Mouse (Mus musculus) kidney, embryonic 16.5 days (tissue): ENCODE data around the gene Agbl4. TPM values are rescaled to one million over a fixed set of nuclear protein-coding genes. Genes with fewer than 3 reads are reported as not detected.
"Not testable (repeated sequence)": the region's sequence is repeated elsewhere in the genome, so short reads cannot be mapped to it uniquely, and the experiment has no call there.

Experiments
- ATAC-seq: fragments of 200-750 bp; cut with Nextera tagmentation; 2 replicates; pipeline ENCODE4 v1.8.0; 2017; ENCODE audit warnings: moderate TSS enrichment; ENCODE audit not compliant: low FRiP score, low TSS enrichment
- H3K27ac ChIP-seq: fragments of 300-500 bp; sonication (generic); 2 replicates; pipeline ENCODE4 v1.5.1; 2014; ENCODE audit warnings: low read length
- H3K27me3 ChIP-seq: fragments of 300-500 bp; sonication (generic); 2 replicates; pipeline ENCODE4 v1.6.1; 2014; ENCODE audit warnings: low read length, control low read depth, mixed read lengths; ENCODE audit not compliant: insufficient read depth
- H3K36me3 ChIP-seq: fragments of 300-500 bp; sonication (generic); 2 replicates; pipeline ENCODE4 v1.6.1; 2014; ENCODE audit warnings: low read length, control low read depth, mixed read lengths; ENCODE audit not compliant: insufficient read depth
- H3K4me1 ChIP-seq: fragments of 300-500 bp; sonication (generic); 2 replicates; pipeline ENCODE4 v1.6.1; 2014; ENCODE audit warnings: low read length, control low read depth, mixed read lengths; ENCODE audit not compliant: insufficient read depth
- H3K4me2 ChIP-seq: fragments of 300-500 bp; sonication (generic); replicated peaks from 2 replicates; pipeline ENCODE4 v1.6.1; 2014; ENCODE audit warnings: low read depth, low read length
- H3K4me3 ChIP-seq: fragments of 300-500 bp; sonication (generic); 2 replicates; pipeline ENCODE4 v1.5.1; 2014; ENCODE audit warnings: mild to moderate bottlenecking, low read length
- H3K9ac ChIP-seq: fragments of 300-500 bp; sonication (generic); replicated peaks from 2 replicates; pipeline ENCODE4 v1.6.1; 2014; ENCODE audit warnings: low read length
- H3K9me3 ChIP-seq: fragments of 300-500 bp; sonication (generic); 2 replicates; pipeline ENCODE4 v1.6.1; 2016; ENCODE audit warnings: low read length, control low read depth
- WGBS: fragments of 180-500 bp; shearing (Covaris S2); extraction: QIAGEN DNeasy Blood & Tissue Kit; methylation state at CpG from one replicate; pipeline ENCODE4 v1.1.7; 2014; 5-methylcytosine and 5-hydroxymethylcytosine counted together
- polyA plus RNA-seq: library from polyadenylated mRNA; unstranded; fragments of >200 nt; fragmentation: Nextera tagmentation; extraction: Ambion mirVana; gene quantifications from 2 replicates; pipeline ENCODE4 v1.2.1, GENCODE M21; 2015

The Agbl4 gene
- polyA plus RNA-seq, 1 experiment from 2014 or later = 0.25 TPM

DNA sequence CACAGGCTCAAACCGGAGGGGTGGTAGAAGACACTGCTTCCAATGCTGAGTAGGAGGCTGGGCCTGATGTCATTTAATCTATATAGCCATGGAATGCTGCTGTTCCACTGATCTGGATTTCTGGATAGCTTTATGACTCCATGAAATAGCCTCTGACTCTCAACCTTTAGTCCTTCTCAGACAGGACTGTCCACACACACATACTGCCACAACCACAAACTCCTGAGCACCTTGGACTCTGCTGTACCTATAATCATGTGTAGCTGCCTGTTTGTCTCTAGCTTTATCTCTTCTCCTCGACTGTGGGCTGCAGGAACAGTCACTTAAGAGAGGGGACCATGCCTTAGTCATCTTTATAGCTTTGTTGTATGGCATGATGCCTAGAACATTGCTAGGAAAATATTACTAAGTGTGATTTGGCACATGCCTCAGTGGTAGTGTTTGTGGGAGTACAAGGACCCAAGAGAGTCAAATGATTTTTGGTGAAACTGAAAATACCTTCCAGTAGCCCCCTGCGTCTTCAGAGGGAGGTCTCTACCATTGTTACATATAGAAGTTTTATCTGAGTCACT lies 817.8 kb downstream of the Agbl4 start:
- ATAC-seq = no peak
- Histone ChIP-seq H3K27ac (no peak overlapping the region), H3K9ac (no peak overlapping the region), H3K4me2 (no peak overlapping the region), H3K27me3 (no peaks in the 10 kb centered on the region), H3K36me3 (no peaks in the 10 kb centered on the region), H3K9me3 (no peaks in the 10 kb centered on the region), H3K4me3 (no peak overlapping the region), H3K4me1 (no peaks in the 10 kb centered on the region)
- 68% methylated on average over 3 of the region's 3 CpGs for WGBS

- H3K4me1 ChIP-seq, H3K9ac ChIP-seq, H3K27me3 ChIP-seq, H3K36me3 ChIP-seq, H3K4me3 ChIP-seq, H3K27ac ChIP-seq, ATAC-seq, H3K4me2 ChIP-seq, H3K9me3 ChIP-seq: not testable (repeated sequence)
- WGBS = 50% methylated on average over 1 of the region's 1 CpGs
Observed at GRCm38 (mm10) chr4:111219030-111219429, 821.6 kb downstream of the Agbl4 start.

DNA sequence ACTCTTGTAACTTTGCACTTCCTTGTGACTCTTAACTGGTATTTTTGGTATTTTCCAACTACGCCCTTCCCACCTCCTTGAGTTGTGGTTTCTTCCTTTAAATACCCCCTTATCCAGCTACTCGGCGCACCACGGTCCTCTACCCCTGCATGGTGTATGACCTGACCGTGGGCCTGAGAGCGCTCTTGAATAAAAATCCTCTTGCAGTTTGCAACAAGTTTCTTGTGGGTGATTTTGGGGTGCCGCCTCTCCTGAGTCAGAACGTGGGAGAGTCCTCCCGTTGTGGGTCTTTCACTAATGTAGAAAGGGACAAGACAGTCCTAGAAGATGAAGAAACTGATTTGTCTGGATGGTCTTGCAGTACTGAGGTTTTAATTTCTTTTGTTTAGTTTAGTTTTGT lies 822.1 kb downstream of the Agbl4 start:
- not testable (repeated sequence) for H3K4me2 ChIP-seq, ATAC-seq, H3K36me3 ChIP-seq, H3K27ac ChIP-seq, H3K4me1 ChIP-seq, H3K9ac ChIP-seq, H3K9me3 ChIP-seq, H3K4me3 ChIP-seq, H3K27me3 ChIP-seq
- WGBS = 89% methylated on average over 9 of the region's 9 CpGs

DNA sequence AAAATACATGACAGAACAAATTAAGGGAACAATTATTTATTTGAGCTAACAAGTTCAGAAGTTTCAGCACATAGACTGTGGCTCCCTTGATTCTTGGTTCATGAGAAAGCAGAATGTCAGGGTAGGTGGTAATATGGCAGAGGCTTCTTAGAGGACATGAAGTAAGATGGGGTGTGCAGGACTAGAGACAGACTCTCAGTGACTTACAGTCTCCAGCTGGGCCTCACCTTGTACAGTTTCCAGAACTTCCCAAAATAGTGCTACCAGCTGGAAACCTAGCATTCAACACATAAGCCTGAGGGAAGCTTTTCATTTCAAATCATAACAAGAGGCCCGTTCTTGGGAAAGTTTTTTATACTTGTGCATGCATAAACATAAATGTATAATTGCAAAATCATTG lies 836.4 kb downstream of the Agbl4 start:
- 72% methylated on average over 1 of the region's 1 CpGs for WGBS
- no peak overlapping the region for H3K4me3 ChIP-seq
- H3K9me3 ChIP-seq = no peaks in the 10 kb centered on the region
- ATAC-seq = no peak
- H3K4me2 ChIP-seq = no peak overlapping the region
- no peaks in the 10 kb centered on the region for H3K36me3 ChIP-seq
- H3K9ac ChIP-seq = no peak overlapping the region
- no peak overlapping the region for H3K27ac ChIP-seq
- no peaks in the 10 kb centered on the region for H3K4me1 ChIP-seq
- H3K27me3 ChIP-seq = no peaks in the 10 kb centered on the region

- ATAC-seq = no peak
- Histone ChIP-seq H3K36me3 (no peaks in the 10 kb centered on the region), H3K27me3 (no peaks in the 10 kb centered on the region), H3K27ac (no peak overlapping the region), H3K9ac (no peak overlapping the region), H3K4me3 (no peak overlapping the region), H3K4me2 (no peak overlapping the region), H3K4me1 (no peaks in the 10 kb centered on the region), H3K9me3 (no peaks in the 10 kb centered on the region)
- 86% methylated on average over 5 of the region's 5 CpGs for whole genome bisulfite sequencing
Observed at GRCm38 (mm10) chr4:111251917-111252316, 854.5 kb downstream of the Agbl4 start.

DNA sequence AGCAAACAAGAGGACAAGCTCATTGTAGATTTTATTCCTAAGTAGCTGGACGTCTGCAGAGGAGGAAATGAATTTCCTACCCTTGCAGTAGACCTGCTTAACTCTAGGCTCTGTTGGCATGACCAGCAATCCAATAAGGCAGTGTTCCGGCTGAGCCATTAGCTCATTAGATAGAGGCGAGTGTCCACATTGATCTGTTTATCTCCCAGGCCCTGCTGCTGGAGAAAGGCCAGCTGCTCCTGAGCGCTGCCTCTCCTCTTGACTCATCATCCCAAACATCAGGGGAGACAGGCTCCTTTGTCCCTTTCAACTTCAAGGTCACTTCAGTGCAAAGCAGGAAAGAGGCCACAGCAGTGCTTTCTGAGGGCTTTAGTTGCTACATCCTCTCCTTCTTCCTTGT lies 858.0 kb downstream of the Agbl4 start:
- Histone ChIP-seq H3K4me3 (no peak overlapping the region), H3K4me1 (no peaks in the 10 kb centered on the region), H3K9ac (no peak overlapping the region), H3K36me3 (no peaks in the 10 kb centered on the region), H3K9me3 (no peaks in the 10 kb centered on the region), H3K27me3 (no peaks in the 10 kb centered on the region), H3K27ac (no peak overlapping the region), H3K4me2 (no peak overlapping the region)
- 52% methylated on average over 4 of the region's 4 CpGs for WGBS
- ATAC-seq = no peak

GRCm38 (mm10) chr4:111256931-111257330 lies 859.5 kb downstream of the Agbl4 start:
- Histone ChIP-seq H3K4me3 (no peak overlapping the region), H3K9ac (no peak overlapping the region), H3K9me3 (no peaks in the 10 kb centered on the region), H3K36me3 (no peaks in the 10 kb centered on the region), H3K27me3 (no peaks in the 10 kb centered on the region), H3K4me2 (no peak overlapping the region), H3K4me1 (no peaks in the 10 kb centered on the region), H3K27ac (no peak overlapping the region)
- ATAC-seq = no peak

GRCm38 (mm10) chr4:111280936-111281335 lies 883.5 kb downstream of the Agbl4 start:
- WGBS = 80% methylated on average over 2 of the region's 2 CpGs
- ATAC-seq = no peak
- Histone ChIP-seq H3K4me3 (no peak overlapping the region), H3K4me2 (no peak overlapping the region), H3K9ac (no peak overlapping the region), H3K27ac (no peak overlapping the region), H3K9me3 (no peaks in the 10 kb centered on the region), H3K36me3 (no peaks in the 10 kb centered on the region), H3K4me1 (no peaks in the 10 kb centered on the region), H3K27me3 (no peaks in the 10 kb centered on the region)

GRCm38 (mm10) chr4:111281836-111282235 lies 884.4 kb downstream of the Agbl4 start:
- Histone ChIP-seq H3K4me3 (no peak overlapping the region), H3K27ac (no peak overlapping the region), H3K4me2 (no peak overlapping the region), H3K36me3 (no peaks in the 10 kb centered on the region), H3K27me3 (no peaks in the 10 kb centered on the region), H3K4me1 (no peaks in the 10 kb centered on the region), H3K9me3 (no peaks in the 10 kb centered on the region), H3K9ac (no peak overlapping the region)
- no peak for ATAC-seq
- 85% methylated on average over 4 of the region's 4 CpGs for WGBS

GRCm38 (mm10) chr4:111284625-111285024 lies 887.2 kb downstream of the Agbl4 start:
- no peaks in the 10 kb centered on the region for H3K4me1 ChIP-seq
- H3K27ac ChIP-seq = no peak overlapping the region
- peaks cover 4% of the 10 kb centered on the region; the same call in 1 of the 2 replicates for H3K9me3 ChIP-seq
- H3K4me2 ChIP-seq = no peak overlapping the region
- no peaks in the 10 kb centered on the region for H3K36me3 ChIP-seq
- no peak overlapping the region for H3K4me3 ChIP-seq
- H3K27me3 ChIP-seq = no peaks in the 10 kb centered on the region
- WGBS = 92% methylated on average over 2 of the region's 2 CpGs
- no peak overlapping the region for H3K9ac ChIP-seq
- ATAC-seq = no peak
